Mouse (Mus musculus) erythroblast, adult 5-6 weeks (primary cell): ENCODE results near the gene Zfp518b. TPM values are rescaled to one million over a fixed set of nuclear protein-coding genes. Genes with fewer than 3 reads are reported as not detected.

Experiments used
- ATAC-seq: replicated peaks from 2 replicates; pipeline ENCODE4 v1.8.0; 2016; ENCODE audit warnings: moderate number of reproducible peaks, mild to moderate bottlenecking, moderate TSS enrichment, inconsistent platforms; ENCODE audit not compliant: poor library complexity, low FRiP score, severe bottlenecking
- total RNA-seq, 2 experiments: library from RNA; stranded (forward) in 1 of 2; stranded (reverse) in 1 of 2; fragments of 150-400 nt in 1 of 2; fragments of 200-764, 138-1000 nt in 1 of 2; gene quantifications; 2 replicates each; pipeline versions ENCODE4 v1.2.3 to v1.2.4; 2015 to 2017; ENCODE audit warnings: low replicate concordance in 2 of 2

Gene Zfp518b
- total RNA-seq, 2 experiments from 2014 or later, result 0.19 to 1.0 TPM

- no peak for ATAC-seq
These were observed 50.1 kb downstream of the Zfp518b start for GRCm38 (mm10) chr5:38634321-38635164.

- ATAC-seq, result no peak
These were observed 51.9 kb downstream of the Zfp518b start for GRCm38 (mm10) chr5:38632463-38633449.

GRCm38 (mm10) chr5:38628023-38628422 lies 56.6 kb downstream of the Zfp518b start:
- ATAC-seq, result no peak

GRCm38 (mm10) chr5:38626883-38627282 lies 57.7 kb downstream of the Zfp518b start:
- no peak for ATAC-seq

GRCm38 (mm10) chr5:38620783-38621182 lies 63.8 kb downstream of the Zfp518b start:
- ATAC-seq, result no peak

- no peak for ATAC-seq
These were observed 65.7 kb downstream of the Zfp518b start for GRCm38 (mm10) chr5:38618908-38619307.

Other genes with a start within 250 kb of the Zfp518b start
- 3.8 TPM in 1 of 2 replicates, not detected in the other for gene Slc2a9, start 181.7 kb downstream of the Zfp518b start, total RNA-seq (2015; ENCODE audit: low replicate concordance)
- 0.51 and 0.84 TPM in 2 replicates for gene Slc2a9, start 181.7 kb downstream of the Zfp518b start, total RNA-seq (2017; ENCODE audit: low replicate concordance)
- 55.7 and 64.4 TPM in 2 replicates for gene Wdr1, start 121.6 kb downstream of the Zfp518b start, total RNA-seq (2015; ENCODE audit: low replicate concordance)
- 57.0 and 75.8 TPM in 2 replicates for gene Wdr1, start 121.6 kb downstream of the Zfp518b start, total RNA-seq (2017; ENCODE audit: low replicate concordance)
- not detected in 2 replicates for gene Clnk, start 192.0 kb upstream of the Zfp518b start, total RNA-seq (2015; ENCODE audit: low replicate concordance)
- gene Clnk, start 192.0 kb upstream of the Zfp518b start, total RNA-seq (2017; ENCODE audit: low replicate concordance), result not detected in 2 replicates